Mouse (Mus musculus): ENCODE results near the gene Magea5. TPM values are rescaled to one million over a fixed set of nuclear protein-coding genes. Genes with fewer than 3 reads are reported as not detected.

Gene Magea5
- polyA plus RNA-seq (2012; ENCODE audit: low replicate concordance), result not detected in 2 replicates

GRCm38 (mm10) chrX:155063045-155063444, at the start of gene Magea5:
Gene Magea5, minus strand, starts transcription at chrX:155063145.

DNA sequence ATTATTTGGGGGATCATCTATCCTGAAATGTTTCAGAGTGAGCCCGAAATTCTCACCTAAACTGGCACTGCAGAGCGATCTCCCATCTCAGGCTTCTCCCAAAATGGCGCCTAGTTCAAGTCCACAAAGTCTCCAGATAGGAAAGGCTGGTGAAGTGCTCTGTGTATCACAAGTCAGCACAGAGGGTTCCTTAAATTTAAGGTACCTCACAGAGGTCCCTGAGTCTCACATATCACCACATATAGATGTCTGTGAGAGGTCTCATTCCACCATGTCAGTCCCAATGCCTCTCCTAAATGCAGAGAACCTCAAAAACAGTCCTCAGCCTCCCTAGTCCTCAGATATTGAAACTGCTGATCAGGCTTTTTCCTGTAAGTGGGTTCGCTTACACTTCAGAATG, 30.6 kb upstream of the Magea5 start, which contains the start of gene Magea2:
TSS of gene Magea2 (minus strand) at position 101 of the 400 bp plus-strand sequence.

DNA sequence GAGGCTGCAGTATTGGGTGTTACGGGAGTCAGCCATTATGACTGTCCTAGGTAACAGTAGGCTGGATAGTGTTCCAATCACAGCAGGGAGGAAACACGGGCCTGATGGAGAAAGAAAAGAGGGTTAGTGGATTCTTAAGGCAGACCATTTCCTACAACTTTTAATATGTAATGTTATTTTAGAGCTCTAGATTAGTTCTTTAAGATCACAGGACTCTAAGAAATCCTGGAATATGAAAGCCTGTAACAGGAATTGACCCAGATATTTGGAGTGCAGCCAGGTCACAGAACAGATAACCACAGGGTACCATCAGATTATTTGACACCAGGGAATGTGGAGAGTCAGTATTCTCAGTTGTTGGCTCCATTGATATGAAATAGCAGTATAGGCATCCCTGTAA, 26.7 kb upstream of the Magea5 start, which contains the start of gene Magea1:
TSS of gene Magea1 (minus strand) at position 101 of the 400 bp plus-strand sequence.

Other genes starting within 250 kb of the Magea5 start
- gene Cldn34b1, start 172.9 kb downstream of the Magea5 start, polyA plus RNA-seq (2012; ENCODE audit: low replicate concordance), result not detected in 2 replicates
- gene Magea6, start 127.2 kb downstream of the Magea5 start, polyA plus RNA-seq (2012; ENCODE audit: low replicate concordance), result not detected in 2 replicates
- gene Magea3, start 113.6 kb downstream of the Magea5 start, polyA plus RNA-seq (2012; ENCODE audit: low replicate concordance), result not detected in 2 replicates
- not detected in 2 replicates for gene Magea8, start 67.3 kb downstream of the Magea5 start, polyA plus RNA-seq (2012; ENCODE audit: low replicate concordance)
- not detected in 2 replicates for gene Magea1, start 26.6 kb upstream of the Magea5 start, polyA plus RNA-seq (2012; ENCODE audit: low replicate concordance)
- gene Magea2, start 30.5 kb upstream of the Magea5 start, polyA plus RNA-seq (2012; ENCODE audit: low replicate concordance), result not detected in 2 replicates
- not detected in 2 replicates for gene Cldn34b2, start 65.3 kb upstream of the Magea5 start, polyA plus RNA-seq (2012; ENCODE audit: low replicate concordance)
- 57.2 and 211 TPM in 2 replicates for gene Sat1, start 153.3 kb upstream of the Magea5 start, polyA plus RNA-seq (2012; ENCODE audit: low replicate concordance)
- gene Acot9, start 199.3 kb upstream of the Magea5 start, polyA plus RNA-seq (2012; ENCODE audit: low replicate concordance), result 0.99 and 9.0 TPM in 2 replicates